In genomic region chr2:131134826-131135400, GRCm38 (mm10) we compare ENCODE assay signal across 13 mouse cellular contexts. TPM values are rescaled to one million over a fixed set of nuclear protein-coding genes. Genes with fewer than 3 reads are reported as not detected.
A peak's percentile ranks its signal among the peaks of the same experiment; 100 is the strongest.
DNase-seq lines count a peak whose midpoint lies in the region; ATAC-seq and TF ChIP-seq lines count a peak whose summit lies in the region.
"Had no signal": no experiment of that assay in that cellular context is flagged by ENCODE, and none has a peak within 500 bp of the region (broad histone marks: within the 10 kb centered on the region; RNA-seq: fewer than 3 reads in every experiment).

No protein-coding gene starts in this region.

- DNase-seq in hindbrain, postnatal 0 days (ENCODE audit: low spot score) = no peak
- DNase-seq in hindbrain, embryonic 14.5 days (ENCODE audit: low spot score) = no peak
- no peak for DNase-seq in liver, postnatal 0 days
- no peak for DNase-seq in spleen, adult 12 weeks (ENCODE audit: low spot score)
- DNase-seq: adrenal gland, postnatal 25 days; retina, postnatal 1 day; thymus, postnatal 25 days had no signal

- WGBS in hindbrain, postnatal 0 days = 81% methylated on average over 8 of the region's 8 CpGs
- 85% methylated on average over 8 of the region's 8 CpGs for WGBS in hindbrain, embryonic 14.5 days
- 82% methylated on average over 8 of the region's 8 CpGs for WGBS in neural tube, embryonic 13.5 days
- WGBS in neural tube, embryonic 15.5 days = 94% methylated on average over 8 of the region's 8 CpGs
- WGBS in heart, embryonic 15.5 days = 62% methylated on average over 8 of the region's 8 CpGs
- WGBS in liver, postnatal 0 days (ENCODE audit: insufficient replicate concordance) = 78% methylated on average over 8 of the region's 8 CpGs
- 85% methylated on average over 8 of the region's 8 CpGs for WGBS in forebrain, embryonic 12.5 days

- no peak for ATAC-seq in hindbrain, postnatal 0 days
- ATAC-seq in hindbrain, embryonic 14.5 days (ENCODE audit: low FRiP score) = no peak
- no peak for ATAC-seq in neural tube, embryonic 13.5 days (ENCODE audit: low read depth)
- ATAC-seq in neural tube, embryonic 15.5 days (ENCODE audit: low FRiP score) = no peak
- ATAC-seq in heart, embryonic 15.5 days (replicated peaks; ENCODE audit: insufficient number of reproducible peaks, insufficient read depth, low FRiP score, low read depth) = no peak
- no peak for ATAC-seq in liver, postnatal 0 days
- ATAC-seq in forebrain, embryonic 12.5 days (ENCODE audit: low FRiP score) = no peak
- ATAC-seq: hindbrain, embryonic 16.5 days had no signal

- H3K36me3 ChIP-seq in hindbrain, postnatal 0 days (ENCODE audit: insufficient read depth, low read length) = no peaks in the 10 kb centered on the region
- no peaks in the 10 kb centered on the region for H3K36me3 ChIP-seq in hindbrain, embryonic 14.5 days (replicated peaks; ENCODE audit: control insufficient read depth, insufficient read depth)
- H3K36me3 ChIP-seq in neural tube, embryonic 13.5 days = 0 out of 2 replicates have a peak, but pooled peaks cover 3% of the 10 kb centered on the region
- H3K36me3 ChIP-seq in neural tube, embryonic 15.5 days = no peaks in the 10 kb centered on the region
- no peaks in the 10 kb centered on the region for H3K36me3 ChIP-seq in heart, embryonic 15.5 days
- H3K36me3 ChIP-seq in liver, postnatal 0 days (replicated peaks; ENCODE audit: insufficient read depth, low read length) = no peaks in the 10 kb centered on the region
- no peaks in the 10 kb centered on the region for H3K36me3 ChIP-seq in forebrain, embryonic 12.5 days (replicated peaks)

- H3K9me3 ChIP-seq in hindbrain, postnatal 0 days (ENCODE audit: low read length) = no peaks in the 10 kb centered on the region
- no peaks in the 10 kb centered on the region for H3K9me3 ChIP-seq in hindbrain, embryonic 14.5 days (ENCODE audit: control insufficient read depth, low read length)
- H3K9me3 ChIP-seq in neural tube, embryonic 13.5 days = no peaks in the 10 kb centered on the region
- H3K9me3 ChIP-seq in neural tube, embryonic 15.5 days (replicated peaks) = no peaks in the 10 kb centered on the region
- no peaks in the 10 kb centered on the region for H3K9me3 ChIP-seq in heart, embryonic 15.5 days (replicated peaks)
- H3K9me3 ChIP-seq in liver, postnatal 0 days (ENCODE audit: low read length) = no peaks in the 10 kb centered on the region
- H3K9me3 ChIP-seq in forebrain, embryonic 12.5 days = no peaks in the 10 kb centered on the region

- peak overlapping the region; percentile 27; the same call in 1 of the 2 replicates for H3K27ac ChIP-seq in hindbrain, postnatal 0 days
- H3K27ac ChIP-seq in hindbrain, embryonic 14.5 days = no peak overlapping the region; the same call in 1 of the 2 replicates
- H3K27ac ChIP-seq in neural tube, embryonic 13.5 days (replicated peaks) = peak overlapping the region; percentile 18; the same call in 1 of the 2 replicates
- H3K27ac ChIP-seq in neural tube, embryonic 15.5 days (replicated peaks) = no peak overlapping the region
- H3K27ac ChIP-seq in heart, embryonic 15.5 days = peak overlapping the region; percentile 73
- H3K27ac ChIP-seq in liver, postnatal 0 days (ENCODE audit: low read depth) = peak overlapping the region; percentile 95
- H3K27ac ChIP-seq in forebrain, embryonic 12.5 days = no peak overlapping the region
- H3K27ac ChIP-seq: macrophage had no signal

- no peak for TF ChIP-seq CTCF in hindbrain, postnatal 0 days (IDR thresholded peaks at IDR 0.05; ENCODE audit: low read depth)
- no peak for TF ChIP-seq CTCF in liver, postnatal 0 days (IDR thresholded peaks at IDR 0.05; ENCODE audit: low read depth)

- H3K9ac ChIP-seq in hindbrain, postnatal 0 days (replicated peaks; ENCODE audit: low read length) = no peak overlapping the region
- H3K9ac ChIP-seq in hindbrain, embryonic 14.5 days = no peak overlapping the region
- H3K9ac ChIP-seq in neural tube, embryonic 13.5 days = no peak overlapping the region
- no peak overlapping the region for H3K9ac ChIP-seq in neural tube, embryonic 15.5 days (replicated peaks)
- H3K9ac ChIP-seq in heart, embryonic 15.5 days = no peak overlapping the region
- peak overlapping the region; percentile 68 for H3K9ac ChIP-seq in liver, postnatal 0 days (replicated peaks)
- H3K9ac ChIP-seq in forebrain, embryonic 12.5 days = no peak overlapping the region

- H3K4me2 ChIP-seq in hindbrain, postnatal 0 days (ENCODE audit: low read depth, low read length) = no peak overlapping the region
- no peak overlapping the region for H3K4me2 ChIP-seq in hindbrain, embryonic 14.5 days (replicated peaks)
- H3K4me2 ChIP-seq in neural tube, embryonic 13.5 days = no peak overlapping the region
- no peak overlapping the region for H3K4me2 ChIP-seq in neural tube, embryonic 15.5 days
- H3K4me2 ChIP-seq in heart, embryonic 15.5 days = no peak overlapping the region
- peak overlapping the region; percentile 55; the same call in 1 of the 2 replicates for H3K4me2 ChIP-seq in liver, postnatal 0 days (ENCODE audit: low read depth, low read length)
- no peak overlapping the region for H3K4me2 ChIP-seq in forebrain, embryonic 12.5 days

- no peaks in the 10 kb centered on the region for H3K4me1 ChIP-seq in hindbrain, postnatal 0 days (ENCODE audit: insufficient read depth, low read length)
- H3K4me1 ChIP-seq in hindbrain, embryonic 14.5 days (replicated peaks; ENCODE audit: control insufficient read depth, insufficient read depth, low read length) = no peaks in the 10 kb centered on the region
- no peaks in the 10 kb centered on the region for H3K4me1 ChIP-seq in neural tube, embryonic 13.5 days (replicated peaks)
- H3K4me1 ChIP-seq in neural tube, embryonic 15.5 days = no peaks in the 10 kb centered on the region
- peaks cover 46% of the 10 kb centered on the region for H3K4me1 ChIP-seq in heart, embryonic 15.5 days (replicated peaks)
- peaks cover 32% of the 10 kb centered on the region for H3K4me1 ChIP-seq in liver, postnatal 0 days (ENCODE audit: insufficient read depth)
- H3K4me1 ChIP-seq in forebrain, embryonic 12.5 days = no peaks in the 10 kb centered on the region

- H3K27me3 ChIP-seq in hindbrain, postnatal 0 days (ENCODE audit: insufficient read depth, low read length) = no peaks in the 10 kb centered on the region
- no peaks in the 10 kb centered on the region for H3K27me3 ChIP-seq in hindbrain, embryonic 14.5 days (ENCODE audit: control insufficient read depth, insufficient read depth, low read length)
- no peaks in the 10 kb centered on the region for H3K27me3 ChIP-seq in neural tube, embryonic 13.5 days
- H3K27me3 ChIP-seq in neural tube, embryonic 15.5 days (replicated peaks) = no peaks in the 10 kb centered on the region
- no peaks in the 10 kb centered on the region for H3K27me3 ChIP-seq in heart, embryonic 15.5 days
- H3K27me3 ChIP-seq in liver, postnatal 0 days (ENCODE audit: insufficient read depth, low read length) = no peaks in the 10 kb centered on the region
- H3K27me3 ChIP-seq in forebrain, embryonic 12.5 days = no peaks in the 10 kb centered on the region

- H3K4me3 ChIP-seq in hindbrain, postnatal 0 days (ENCODE audit: low read length) = no peak overlapping the region
- no peak overlapping the region for H3K4me3 ChIP-seq in hindbrain, embryonic 14.5 days (replicated peaks; ENCODE audit: low read length)
- H3K4me3 ChIP-seq in neural tube, embryonic 13.5 days = no peak overlapping the region
- no peak overlapping the region for H3K4me3 ChIP-seq in neural tube, embryonic 15.5 days (replicated peaks)
- no peak overlapping the region for H3K4me3 ChIP-seq in heart, embryonic 15.5 days
- H3K4me3 ChIP-seq in liver, postnatal 0 days (ENCODE audit: low read depth, low read length) = no peak overlapping the region
- H3K4me3 ChIP-seq in forebrain, embryonic 12.5 days (replicated peaks) = no peak overlapping the region

- no peak for TF ChIP-seq EP300 in liver, postnatal 0 days (IDR thresholded peaks at IDR 0.05; ENCODE audit: low read depth)

RNA-seq across cellular contexts. Expression of gene Gm11037, which starts 1.6 kb away (rescaled TPM):
- total RNA-seq in hindbrain, postnatal 0 days (2014; rRNA removed) = not detected in 2 replicates
- polyA plus RNA-seq in hindbrain, postnatal 0 days (2015; fragmentation: Nextera tagmentation; extraction: Ambion mirVana) = not detected in 2 replicates
- not detected in 2 replicates for polyA plus RNA-seq in hindbrain, embryonic 14.5 days (2014; fragmentation: Nextera tagmentation; extraction: Ambion mirVana)
- polyA plus RNA-seq in neural tube, embryonic 13.5 days (2015; fragmentation: Nextera tagmentation; extraction: Ambion mirVana) = not detected in 2 replicates
- polyA plus RNA-seq in neural tube, embryonic 15.5 days (2015; fragmentation: Nextera tagmentation; extraction: Ambion mirVana) = not detected in 2 replicates
- not detected in 2 replicates for polyA plus RNA-seq in heart, embryonic 15.5 days (2015; fragmentation: Nextera tagmentation; extraction: Ambion mirVana)
- not detected in 2 replicates for polyA plus RNA-seq in liver, postnatal 0 days (2015; fragmentation: Nextera tagmentation; extraction: Ambion mirVana)
- not detected in 2 replicates for polyA plus RNA-seq in forebrain, embryonic 12.5 days (2016; fragmentation: Nextera tagmentation; extraction: Ambion mirVana)
- total RNA-seq: adrenal gland, postnatal 25 days had no signal
- polyA plus RNA-seq: hindbrain, embryonic 16.5 days; macrophage had no signal

RNA-seq across cellular contexts. Expression of gene Hspa12b, which starts 7.8 kb away (rescaled TPM):
- total RNA-seq in hindbrain, postnatal 0 days (2014; rRNA removed) = 7.2 and 11.2 TPM in 2 replicates
- 3.3 and 3.7 TPM in 2 replicates for polyA plus RNA-seq in hindbrain, postnatal 0 days (2015; fragmentation: Nextera tagmentation; extraction: Ambion mirVana)
- polyA plus RNA-seq in hindbrain, embryonic 14.5 days (2014; fragmentation: Nextera tagmentation; extraction: Ambion mirVana) = 2.2 and 3.3 TPM in 2 replicates
- polyA plus RNA-seq in neural tube, embryonic 13.5 days (2015; fragmentation: Nextera tagmentation; extraction: Ambion mirVana) = 5.1 and 6.0 TPM in 2 replicates
- 6.0 and 7.7 TPM in 2 replicates for polyA plus RNA-seq in neural tube, embryonic 15.5 days (2015; fragmentation: Nextera tagmentation; extraction: Ambion mirVana)
- 10.0 and 11.4 TPM in 2 replicates for polyA plus RNA-seq in heart, embryonic 15.5 days (2015; fragmentation: Nextera tagmentation; extraction: Ambion mirVana)
- polyA plus RNA-seq in liver, postnatal 0 days (2015; fragmentation: Nextera tagmentation; extraction: Ambion mirVana) = 0.65 and 0.67 TPM in 2 replicates
- polyA plus RNA-seq in forebrain, embryonic 12.5 days (2016; fragmentation: Nextera tagmentation; extraction: Ambion mirVana) = 4.5 and 5.2 TPM in 2 replicates

RNA-seq across cellular contexts. Expression of gene 1700037H04Rik, which starts 25.0 kb away (rescaled TPM):
- total RNA-seq in hindbrain, postnatal 0 days (2014; rRNA removed) = 155 and 157 TPM in 2 replicates
- polyA plus RNA-seq in hindbrain, postnatal 0 days (2015; fragmentation: Nextera tagmentation; extraction: Ambion mirVana) = 76.0 and 79.3 TPM in 2 replicates
- polyA plus RNA-seq in hindbrain, embryonic 14.5 days (2014; fragmentation: Nextera tagmentation; extraction: Ambion mirVana) = 87.3 and 88.5 TPM in 2 replicates
- 88.3 and 99.0 TPM in 2 replicates for polyA plus RNA-seq in neural tube, embryonic 13.5 days (2015; fragmentation: Nextera tagmentation; extraction: Ambion mirVana)
- 79.1 and 83.2 TPM in 2 replicates for polyA plus RNA-seq in neural tube, embryonic 15.5 days (2015; fragmentation: Nextera tagmentation; extraction: Ambion mirVana)
- 59.5 and 71.3 TPM in 2 replicates for polyA plus RNA-seq in heart, embryonic 15.5 days (2015; fragmentation: Nextera tagmentation; extraction: Ambion mirVana)
- polyA plus RNA-seq in liver, postnatal 0 days (2015; fragmentation: Nextera tagmentation; extraction: Ambion mirVana) = 58.1 and 61.6 TPM in 2 replicates
- 104 TPM in 2 replicates for polyA plus RNA-seq in forebrain, embryonic 12.5 days (2016; fragmentation: Nextera tagmentation; extraction: Ambion mirVana)

RNA-seq across cellular contexts. Expression of gene Cenpb, which starts 45.0 kb away (rescaled TPM):
- total RNA-seq in hindbrain, postnatal 0 days (2014; rRNA removed) = 106 and 112 TPM in 2 replicates
- 12.8 and 14.4 TPM in 2 replicates for polyA plus RNA-seq in hindbrain, postnatal 0 days (2015; fragmentation: Nextera tagmentation; extraction: Ambion mirVana)
- polyA plus RNA-seq in hindbrain, embryonic 14.5 days (2014; fragmentation: Nextera tagmentation; extraction: Ambion mirVana) = 9.3 and 10.3 TPM in 2 replicates
- 12.6 and 12.7 TPM in 2 replicates for polyA plus RNA-seq in neural tube, embryonic 13.5 days (2015; fragmentation: Nextera tagmentation; extraction: Ambion mirVana)
- polyA plus RNA-seq in neural tube, embryonic 15.5 days (2015; fragmentation: Nextera tagmentation; extraction: Ambion mirVana) = 11.5 and 12.6 TPM in 2 replicates
- polyA plus RNA-seq in heart, embryonic 15.5 days (2015; fragmentation: Nextera tagmentation; extraction: Ambion mirVana) = 7.5 and 10.7 TPM in 2 replicates
- 4.2 and 4.8 TPM in 2 replicates for polyA plus RNA-seq in liver, postnatal 0 days (2015; fragmentation: Nextera tagmentation; extraction: Ambion mirVana)
- 15.3 and 16.2 TPM in 2 replicates for polyA plus RNA-seq in forebrain, embryonic 12.5 days (2016; fragmentation: Nextera tagmentation; extraction: Ambion mirVana)

RNA-seq across cellular contexts. Expression of gene Siglec1, which starts 48.3 kb away (rescaled TPM):
- total RNA-seq in hindbrain, postnatal 0 days (2014; rRNA removed) = 0.75 and 0.99 TPM in 2 replicates
- 0.19 and 0.28 TPM in 2 replicates for polyA plus RNA-seq in hindbrain, postnatal 0 days (2015; fragmentation: Nextera tagmentation; extraction: Ambion mirVana)
- polyA plus RNA-seq in hindbrain, embryonic 14.5 days (2014; fragmentation: Nextera tagmentation; extraction: Ambion mirVana) = 0.27 and 0.39 TPM in 2 replicates
- polyA plus RNA-seq in neural tube, embryonic 13.5 days (2015; fragmentation: Nextera tagmentation; extraction: Ambion mirVana) = 0.13 and 0.36 TPM in 2 replicates
- polyA plus RNA-seq in neural tube, embryonic 15.5 days (2015; fragmentation: Nextera tagmentation; extraction: Ambion mirVana) = 0.23 and 0.36 TPM in 2 replicates
- 0.43 and 0.61 TPM in 2 replicates for polyA plus RNA-seq in heart, embryonic 15.5 days (2015; fragmentation: Nextera tagmentation; extraction: Ambion mirVana)
- 1.9 and 2.0 TPM in 2 replicates for polyA plus RNA-seq in liver, postnatal 0 days (2015; fragmentation: Nextera tagmentation; extraction: Ambion mirVana)
- polyA plus RNA-seq in forebrain, embryonic 12.5 days (2016; fragmentation: Nextera tagmentation; extraction: Ambion mirVana) = 0.06 and 0.09 TPM in 2 replicates

Comparison
In these comparisons a context has a peak if more than half of its experiments do, and no peak if none do; other contexts are left out.
1. H3K27ac ChIP-seq: peak in hindbrain, postnatal 0 days (single experiment), neural tube, embryonic 13.5 days (single experiment), heart, embryonic 15.5 days (single experiment) and liver, postnatal 0 days (single experiment); none in hindbrain, embryonic 14.5 days (single experiment), neural tube, embryonic 15.5 days (single experiment) and forebrain, embryonic 12.5 days (single experiment).